Mouse (Mus musculus): Measurements from ENCODE around the gene Baiap2. TPM values are rescaled to one million over a fixed set of nuclear protein-coding genes. Genes with fewer than 3 reads are reported as not detected.

Gene Baiap2
- polyA plus RNA-seq, 1 experiment from 2014 or later = 21.3 TPM

DNA sequence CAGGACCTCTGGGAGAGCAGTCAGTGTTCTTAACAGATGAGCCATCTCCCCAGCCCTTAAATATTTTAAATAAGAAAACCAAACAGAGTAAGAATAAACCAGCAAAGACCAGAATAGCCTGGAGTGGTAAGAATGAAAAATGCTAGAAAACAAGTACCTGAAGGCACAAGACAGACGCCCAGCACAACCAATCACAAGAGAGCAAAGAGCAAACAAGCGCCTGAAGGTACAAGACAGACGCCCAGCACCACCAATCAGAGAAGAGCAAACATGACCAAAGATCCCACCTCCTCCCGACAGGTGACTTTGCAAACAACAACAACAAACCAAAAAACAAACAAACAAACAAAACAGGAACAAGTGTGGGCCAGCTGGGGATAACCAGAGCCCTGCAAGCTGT is 111.3 kb downstream of the Baiap2 start:
- H3K4me1 ChIP-seq (ENCODE audit: insufficient read depth) = no peaks in the 10 kb centered on the region
- TF ChIP-seq CTCF (IDR thresholded peaks at IDR 0.05; ENCODE audit: low read depth) = no peak
- no peak for TF ChIP-seq EP300 (IDR thresholded peaks at IDR 0.05; ENCODE audit: low read depth)
- no peak overlapping the region for H3K4me2 ChIP-seq (ENCODE audit: low read depth, low read length)
- H3K9ac ChIP-seq (replicated peaks) = no peak overlapping the region
- no peaks in the 10 kb centered on the region for H3K9me3 ChIP-seq (ENCODE audit: low read length)
- 74% methylated on average over 4 of the region's 4 CpGs for WGBS (ENCODE audit: insufficient replicate concordance)
- no peak overlapping the region for H3K27ac ChIP-seq (ENCODE audit: low read depth)
- no peaks in the 10 kb centered on the region for H3K36me3 ChIP-seq (replicated peaks; ENCODE audit: insufficient read depth, low read length)
- DNase-seq = no peak
- H3K27me3 ChIP-seq (ENCODE audit: insufficient read depth, low read length) = peaks cover 2% of the 10 kb centered on the region; the same call in 1 of the 2 replicates
- no peak for ATAC-seq
- no peak overlapping the region for H3K4me3 ChIP-seq (ENCODE audit: low read depth, low read length)

DNA sequence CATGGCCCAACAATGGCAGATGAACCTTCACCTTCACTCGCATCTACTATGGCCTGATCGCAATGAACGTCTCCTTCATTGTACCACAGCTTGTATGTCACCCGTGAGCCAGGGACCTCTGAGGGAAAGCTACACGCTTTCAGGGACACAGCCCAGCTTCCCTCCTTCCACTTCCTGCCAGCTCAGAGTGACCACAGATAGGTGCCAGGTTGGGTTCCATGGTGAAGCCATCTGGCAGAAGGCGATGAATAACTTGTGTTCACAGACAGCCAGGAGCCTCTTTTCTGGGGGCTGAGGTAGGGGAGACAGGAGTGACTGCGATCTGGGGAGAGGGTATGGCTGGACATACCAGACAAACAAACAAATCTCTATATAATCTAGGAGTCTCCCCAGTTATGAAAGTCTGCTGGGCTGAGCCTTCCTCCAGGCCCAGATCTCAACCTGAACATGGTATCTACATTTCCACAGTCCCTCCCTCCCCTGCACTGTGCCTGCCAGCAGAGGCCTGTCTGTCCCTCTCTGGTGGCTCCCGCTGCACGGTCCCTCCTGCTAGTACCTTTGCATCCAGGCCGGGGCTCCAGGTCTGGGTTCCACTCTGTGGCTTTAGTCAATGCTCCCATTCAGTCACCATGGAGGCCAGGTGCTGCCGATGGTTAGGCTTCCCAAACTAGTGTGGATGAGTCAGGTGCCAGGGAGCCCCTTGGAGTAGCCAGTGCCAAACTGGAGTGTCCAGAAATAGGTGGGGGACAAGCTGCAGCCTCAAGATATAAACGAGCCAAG is 113.6 kb downstream of the Baiap2 start:
- H3K4me1 ChIP-seq (ENCODE audit: insufficient read depth) = no peaks in the 10 kb centered on the region
- TF ChIP-seq EP300 (IDR thresholded peaks at IDR 0.05; ENCODE audit: low read depth) (no peak), CTCF (IDR thresholded peaks at IDR 0.05; ENCODE audit: low read depth) (no peak)
- H3K9ac ChIP-seq (replicated peaks) = no peak overlapping the region
- no peak overlapping the region for H3K27ac ChIP-seq (ENCODE audit: low read depth)
- no peaks in the 10 kb centered on the region for H3K27me3 ChIP-seq (ENCODE audit: insufficient read depth, low read length)
- WGBS (ENCODE audit: insufficient replicate concordance) = 76% methylated on average over 12 of the region's 12 CpGs
- ATAC-seq (no peak), DNase-seq (no peak)
- no peaks in the 10 kb centered on the region for H3K9me3 ChIP-seq (ENCODE audit: low read length)
- no peaks in the 10 kb centered on the region for H3K36me3 ChIP-seq (replicated peaks; ENCODE audit: insufficient read depth, low read length)
- no peak overlapping the region for H3K4me2 ChIP-seq (ENCODE audit: low read depth, low read length)
- H3K4me3 ChIP-seq (ENCODE audit: low read depth, low read length) = no peak overlapping the region

MicroRNA genes within 50 kb of the gene (microRNA counts, 519-probe panel; counts per million panel counts)
- microRNA mmu-miR-338-3p (2,750 counts per million, percentile 28 among the panel's probes with 10 or more counts), microRNA mmu-miR-338-5p (not detected)

Small RNA genes within 50 kb of the gene (microRNA-seq; reads per million reads assigned to microRNA genes)
- not detected for gene Mir3065
- not detected for gene Mir338

Other genes with a start within 250 kb of the Baiap2 start
- gene Chmp6, start 29.3 kb upstream of the Baiap2 start, polyA plus RNA-seq (2015; fragmentation: Nextera tagmentation; extraction: Ambion mirVana) = 28.0 and 30.5 TPM in 2 replicates
- gene Aatk, start 104.4 kb downstream of the Baiap2 start, polyA plus RNA-seq (2015; fragmentation: Nextera tagmentation; extraction: Ambion mirVana) = 0.72 and 0.89 TPM in 2 replicates
- 3.1 and 3.9 TPM in 2 replicates for gene Cep131, start 144.1 kb downstream of the Baiap2 start, polyA plus RNA-seq (2015; fragmentation: Nextera tagmentation; extraction: Ambion mirVana)
- gene Tepsin, start 156.0 kb downstream of the Baiap2 start, polyA plus RNA-seq (2015; fragmentation: Nextera tagmentation; extraction: Ambion mirVana) = 3.8 and 4.2 TPM in 2 replicates
- 63.4 and 65.4 TPM in 2 replicates for gene Ndufaf8, start 156.2 kb downstream of the Baiap2 start, polyA plus RNA-seq (2015; fragmentation: Nextera tagmentation; extraction: Ambion mirVana)
- 25.0 and 28.0 TPM in 2 replicates for gene Slc38a10, start 208.6 kb downstream of the Baiap2 start, polyA plus RNA-seq (2015; fragmentation: Nextera tagmentation; extraction: Ambion mirVana)

Data from liver, postnatal 0 days (tissue).